Mouse (Mus musculus) thymus, postnatal 0 days (tissue): Measurements from ENCODE around the gene Tmem220. TPM values are rescaled to one million over a fixed set of nuclear protein-coding genes. Genes with fewer than 3 reads are reported as not detected.

Source experiments
- polyA plus RNA-seq: library from polyadenylated mRNA; unstranded; fragments of >200 nt; fragmentation: Nextera tagmentation; extraction: Ambion mirVana; gene quantifications from 2 replicates; pipeline ENCODE4 v1.2.1, GENCODE M21; 2015

Gene Tmem220
- polyA plus RNA-seq, 1 experiment from 2014 or later: 0.60 TPM

Other genes starting within 250 kb of the Tmem220 start
- gene Pirt, start 113.2 kb upstream of the Tmem220 start, polyA plus RNA-seq: not detected in 2 replicates
- 0.23 TPM in 1 of 2 replicates, not detected in the other for gene Tmem238l, start 68.5 kb upstream of the Tmem220 start, polyA plus RNA-seq
- 42.4 and 47.7 TPM in 2 replicates for gene Adprm, start 27.4 kb downstream of the Tmem220 start, polyA plus RNA-seq
- gene Sco1, start 27.5 kb downstream of the Tmem220 start, polyA plus RNA-seq: 12.4 and 12.7 TPM in 2 replicates
- gene Myh3, start 53.1 kb downstream of the Tmem220 start, polyA plus RNA-seq: 0.22 and 0.35 TPM in 2 replicates
- 0.05 TPM in 1 of 2 replicates, not detected in the other for gene Myh2, start 145.9 kb downstream of the Tmem220 start, polyA plus RNA-seq
- 0.33 and 0.41 TPM in 2 replicates for gene Myh1, start 174.9 kb downstream of the Tmem220 start, polyA plus RNA-seq
- gene Myh4, start 212.9 kb downstream of the Tmem220 start, polyA plus RNA-seq: 0.31 and 0.40 TPM in 2 replicates